Mouse (Mus musculus): Measurements from ENCODE around the gene Kcnh2.

Gene Kcnh2

DNA sequence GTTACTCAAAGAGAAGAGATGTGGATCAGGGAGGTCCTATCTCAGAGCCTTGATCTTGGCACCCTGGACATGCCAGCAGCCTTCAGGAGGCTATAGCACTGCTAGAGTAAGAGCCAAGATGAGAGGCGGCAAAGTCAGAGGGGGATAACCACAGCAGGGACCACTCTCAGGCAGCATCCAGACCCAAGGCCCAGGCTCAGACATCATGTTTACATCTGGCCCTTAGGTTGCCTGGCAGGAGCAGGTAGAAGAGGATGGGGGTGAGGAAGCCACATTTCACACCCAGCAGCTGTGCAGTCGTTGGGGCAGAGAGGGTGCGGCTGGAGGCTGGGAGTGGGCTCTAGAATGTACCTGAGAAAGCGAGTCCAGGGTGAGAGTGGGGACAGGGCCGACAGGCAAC is 30.5 kb downstream of the Kcnh2 start:
- intact Hi-C loops (cut with DNase I): no loop called here

DNA sequence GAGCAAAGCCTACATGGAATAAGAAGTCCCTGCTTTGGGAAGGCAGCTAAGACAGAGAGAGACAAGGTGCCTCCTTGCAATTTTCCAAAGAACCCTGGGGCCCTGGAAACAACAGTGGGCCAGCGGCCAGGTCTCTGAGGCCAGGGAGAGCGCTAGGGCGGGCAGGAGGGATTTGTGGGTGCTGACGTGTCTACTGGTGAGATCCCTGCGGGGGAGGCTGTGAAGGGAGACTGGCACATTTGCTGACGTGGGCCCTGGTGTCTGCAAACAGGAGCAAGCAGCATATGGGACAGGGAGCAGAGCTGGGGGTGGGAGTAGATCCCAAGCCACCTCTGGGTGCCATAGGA is 31.0 kb downstream of the Kcnh2 start:
- intact Hi-C loops (cut with DNase I): no loop called here

DNA sequence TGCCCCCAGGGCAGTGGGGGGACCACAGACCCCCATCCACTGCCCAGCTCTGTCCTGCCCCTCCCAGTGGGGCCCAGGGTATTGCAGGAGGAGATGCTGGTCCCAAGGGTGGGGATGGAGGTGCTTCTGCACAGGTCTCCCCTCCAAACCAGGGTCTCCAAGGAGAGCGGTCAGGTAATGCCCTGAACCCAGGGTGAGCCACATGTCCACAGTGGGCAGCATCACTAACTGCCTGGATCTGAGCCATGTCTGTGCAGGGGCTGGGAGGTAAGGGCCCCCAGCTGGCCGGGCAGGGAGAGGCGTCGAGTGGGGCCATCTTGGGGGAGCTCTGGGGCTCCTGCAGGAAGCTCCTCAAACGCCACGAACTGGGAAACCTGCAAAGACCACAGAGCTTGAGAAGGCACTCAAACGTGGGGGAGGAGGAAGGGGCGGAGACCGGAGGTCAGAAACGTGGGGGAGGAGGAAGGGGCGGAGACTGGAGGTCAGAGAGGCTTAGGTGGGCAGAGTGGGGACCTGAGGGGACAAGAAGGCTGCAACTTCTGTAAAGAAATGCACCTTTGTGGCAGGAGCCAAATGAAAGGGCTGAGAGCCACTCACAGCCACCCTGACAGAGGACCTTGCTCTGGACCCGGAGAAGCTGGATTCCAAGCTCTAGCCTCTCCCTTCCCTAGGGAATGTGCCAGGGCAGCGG is 31.5 kb downstream of the Kcnh2 start:
- intact Hi-C loops (cut with DNase I): no loop called here

DNA sequence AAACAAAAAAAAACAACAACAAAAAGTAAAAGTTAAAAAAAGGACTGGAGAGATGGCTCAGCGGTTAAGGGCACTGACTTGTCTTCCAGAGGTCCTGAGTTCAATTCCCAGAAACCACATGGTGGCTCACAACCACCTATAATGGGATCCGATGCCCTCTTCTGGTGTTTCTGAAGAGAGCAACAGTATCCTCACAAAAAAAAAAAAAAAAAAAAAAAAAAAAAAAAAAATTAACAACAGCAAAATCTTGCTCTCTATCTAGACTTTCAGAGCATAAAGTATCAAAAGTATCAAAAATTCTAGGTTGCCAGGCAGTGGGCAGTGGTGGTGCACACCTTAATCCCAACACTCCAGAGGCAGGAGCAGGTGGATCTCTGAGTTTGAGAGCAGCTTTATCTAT is 42.2 kb downstream of the Kcnh2 start:
- intact Hi-C loops (cut with DNase I): no loop called here

DNA sequence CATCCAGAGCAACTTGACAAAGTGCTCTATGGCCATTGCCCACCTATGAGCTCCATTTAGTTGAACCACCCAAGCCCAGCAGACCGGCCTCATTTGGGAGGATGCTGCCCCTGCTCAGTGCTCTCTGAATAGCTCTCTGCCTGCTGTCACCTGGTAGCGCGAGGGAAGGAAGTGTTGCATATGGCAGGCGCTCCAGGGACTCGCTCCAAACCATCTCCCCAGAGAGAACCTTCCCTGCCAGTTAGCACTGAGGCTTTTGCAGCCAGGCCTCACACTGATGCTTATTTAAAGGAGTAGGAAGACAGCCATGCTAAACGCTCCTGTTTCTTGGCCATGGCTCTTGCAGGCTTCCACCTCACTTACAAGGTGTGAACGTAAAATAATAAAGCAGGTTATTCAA is 42.8 kb downstream of the Kcnh2 start:
- intact Hi-C loops (cut with DNase I): no loop called here

DNA sequence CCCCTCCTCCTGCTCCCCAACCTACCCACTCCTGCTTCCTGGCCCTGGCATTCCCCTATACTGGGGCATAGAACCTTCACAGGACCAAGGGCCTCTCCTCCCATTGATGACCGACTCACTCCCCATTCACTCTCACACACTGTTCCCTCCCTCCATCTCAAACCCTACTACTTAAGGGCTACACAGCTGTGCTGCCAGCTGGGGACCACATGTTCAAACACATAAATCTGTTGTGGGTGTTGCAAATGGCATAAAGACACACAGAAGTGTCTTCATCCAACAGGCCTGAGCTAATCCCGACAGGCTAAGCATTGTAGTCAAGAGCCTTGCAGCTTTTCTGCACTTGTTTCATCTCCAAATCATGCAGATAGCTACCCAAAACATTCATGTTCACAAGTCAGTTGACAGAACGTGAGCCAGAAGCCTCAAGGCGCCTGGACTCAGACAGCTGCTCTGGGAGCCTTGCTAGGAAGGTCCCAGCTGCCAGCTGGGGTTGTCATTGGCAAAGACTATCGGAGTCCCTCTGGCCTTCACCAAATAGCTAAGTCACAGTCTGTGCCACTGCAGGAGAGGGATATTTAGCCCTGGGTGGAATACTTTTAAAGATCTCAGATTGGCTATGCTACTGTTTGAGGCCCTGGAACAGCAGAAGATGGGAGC is 44.2 kb downstream of the Kcnh2 start:
- intact Hi-C loops (cut with DNase I): no loop called here

DNA sequence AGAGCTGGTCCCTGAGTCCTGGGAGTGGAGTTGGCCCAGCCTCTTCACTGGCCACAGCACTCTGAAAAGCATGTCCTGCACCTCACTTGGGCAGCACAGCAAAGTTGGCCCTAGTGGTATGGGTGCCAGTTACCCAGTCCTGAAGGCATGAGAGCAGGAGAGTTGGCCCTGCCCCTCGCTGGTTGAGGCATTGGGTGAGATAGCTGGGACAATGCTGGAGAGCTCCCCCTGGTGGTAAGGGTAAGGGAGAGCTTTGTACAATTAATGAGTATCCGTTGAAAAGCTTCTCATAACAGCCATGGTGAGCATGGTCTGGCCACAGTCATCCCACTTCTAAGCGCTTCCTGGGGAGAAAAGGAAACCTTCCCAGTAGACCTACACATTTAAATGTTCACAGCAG is 48.2 kb downstream of the Kcnh2 start:
- intact Hi-C loops (cut with DNase I): loop anchor here (2.0 kb wide), 1 partner anchor 36 kb away; no protein-coding TSS in a partner anchor

DNA sequence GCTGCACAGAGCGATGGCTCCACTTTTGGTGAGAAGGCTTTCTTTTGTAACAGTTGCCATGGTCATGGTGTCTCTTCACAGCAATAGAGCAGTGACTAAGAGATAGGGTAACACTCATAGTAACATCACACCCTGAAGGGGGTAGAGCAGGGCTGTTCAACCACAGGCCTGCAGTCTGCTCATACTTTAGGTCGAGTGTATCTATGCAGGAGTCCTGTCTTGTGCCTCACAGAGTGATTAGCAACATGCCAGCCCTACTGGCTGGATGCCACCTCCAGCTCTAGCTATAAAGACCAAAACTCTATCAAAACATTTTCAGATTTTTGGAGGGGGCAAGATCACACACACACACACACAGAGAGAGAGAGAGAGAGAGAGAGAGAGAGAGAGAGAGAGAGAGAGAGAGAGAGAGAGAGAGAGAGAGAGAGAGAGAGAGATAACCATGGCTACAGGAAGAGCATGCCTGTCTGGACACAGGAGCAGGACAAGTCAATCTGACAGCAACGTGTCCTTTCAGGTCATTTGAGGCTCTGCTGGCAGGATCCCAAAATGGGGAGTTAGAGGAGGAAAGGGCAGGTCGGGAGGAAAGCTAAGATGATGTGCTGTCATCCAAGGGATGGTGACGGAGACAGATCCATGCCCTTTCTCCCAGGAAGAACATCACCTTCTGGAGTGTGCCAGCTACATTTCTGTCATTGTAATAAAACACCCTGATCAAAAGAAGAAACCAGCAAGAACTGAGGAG is 51.4 kb downstream of the Kcnh2 start:
- intact Hi-C loops (cut with DNase I): no loop called here

DNA sequence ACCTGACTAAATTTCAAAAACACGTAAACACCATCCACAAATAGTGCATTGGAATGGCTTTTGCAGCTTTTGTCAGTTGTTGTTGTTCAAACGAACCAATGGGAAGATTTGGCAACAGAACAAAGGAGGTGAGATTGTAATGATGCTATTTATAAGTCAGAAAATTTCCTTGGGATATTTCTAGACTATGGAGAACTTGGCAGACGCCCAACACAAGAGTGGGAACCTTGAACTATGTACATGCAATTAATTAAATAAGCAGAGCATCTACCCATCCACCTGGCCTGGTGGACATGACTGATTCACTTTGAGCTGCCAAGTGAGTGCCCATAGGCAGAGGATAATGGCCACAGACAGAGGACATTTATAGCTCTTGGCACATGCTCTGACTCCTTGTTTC is 59.5 kb downstream of the Kcnh2 start:
- intact Hi-C loops (cut with DNase I): no loop called here

DNA sequence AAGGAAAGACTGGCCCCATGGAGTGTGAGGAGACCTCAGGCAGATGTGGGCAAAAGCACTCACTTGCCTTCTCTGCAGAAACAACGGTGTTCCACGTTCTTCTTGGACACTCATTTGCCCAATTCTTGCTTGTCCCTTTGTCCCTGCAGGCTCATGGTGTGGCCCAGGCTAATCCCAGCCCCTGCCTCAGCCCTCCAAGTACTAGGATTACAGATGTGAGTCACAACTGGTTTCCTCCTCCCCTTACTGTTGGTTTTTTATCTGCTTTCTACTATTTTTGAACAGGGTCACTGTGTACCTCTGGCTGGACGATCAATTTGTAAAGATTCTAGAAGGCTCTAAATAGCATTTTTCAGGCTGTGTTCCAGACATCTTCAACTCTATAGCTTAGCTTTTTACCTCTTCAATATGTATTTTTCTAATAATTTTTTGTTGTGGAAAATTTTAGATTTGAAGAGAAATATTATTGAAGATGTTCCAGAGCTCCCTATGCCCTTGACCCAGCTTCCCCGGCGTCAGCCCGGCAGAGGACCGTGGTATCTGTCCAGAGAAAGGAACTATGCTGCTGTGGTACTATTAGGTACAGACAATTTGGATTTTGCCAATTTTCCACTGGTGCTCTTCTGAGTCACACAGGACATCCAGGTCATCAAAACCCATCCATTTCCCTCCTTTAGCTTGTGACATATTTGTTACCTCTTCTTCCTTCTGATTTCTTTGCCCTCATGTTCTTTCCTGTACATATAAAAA is 65.0 kb downstream of the Kcnh2 start:
- intact Hi-C loops (cut with DNase I): no loop called here

DNA sequence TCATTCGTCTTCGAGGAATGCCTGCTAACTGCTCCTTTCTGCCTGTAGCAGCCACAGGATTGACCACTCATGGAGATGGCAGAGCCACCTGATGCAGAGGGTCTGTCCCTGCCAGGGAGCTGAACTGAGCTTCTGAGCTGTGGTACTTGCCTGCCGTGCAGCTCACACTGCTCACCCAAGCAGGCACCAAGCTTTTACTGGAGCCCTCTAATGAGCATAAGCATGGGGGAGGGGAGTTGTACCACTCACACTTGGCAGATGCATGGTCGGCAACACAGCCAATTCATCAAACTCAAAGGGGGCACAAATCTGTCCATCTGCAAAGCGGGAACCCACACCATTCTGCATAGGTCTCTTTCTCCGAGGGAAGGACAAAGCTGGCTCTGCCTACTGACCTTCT is 67.3 kb downstream of the Kcnh2 start:
- intact Hi-C loops (cut with DNase I): no loop called here

DNA sequence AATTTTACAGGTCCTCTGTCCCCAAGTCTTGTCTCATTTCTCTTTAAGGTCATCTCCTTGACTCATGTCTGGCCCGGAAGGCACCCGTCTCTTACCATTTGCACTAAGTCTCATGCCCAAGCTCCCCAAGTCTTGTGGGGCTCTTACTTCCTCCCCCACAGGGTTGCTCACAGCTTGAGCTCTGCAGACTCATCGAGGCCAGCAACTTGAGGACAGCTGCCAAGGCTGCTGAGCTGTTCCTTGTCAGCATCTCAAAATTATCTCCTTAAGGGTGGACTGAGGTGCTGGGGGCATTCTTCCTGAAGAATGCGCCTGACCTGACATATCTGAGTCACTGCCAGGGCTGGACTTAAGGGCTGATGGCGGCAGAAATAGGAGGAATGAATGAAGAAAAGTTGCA is 68.2 kb downstream of the Kcnh2 start:
- intact Hi-C loops (cut with DNase I): no loop called here

DNA sequence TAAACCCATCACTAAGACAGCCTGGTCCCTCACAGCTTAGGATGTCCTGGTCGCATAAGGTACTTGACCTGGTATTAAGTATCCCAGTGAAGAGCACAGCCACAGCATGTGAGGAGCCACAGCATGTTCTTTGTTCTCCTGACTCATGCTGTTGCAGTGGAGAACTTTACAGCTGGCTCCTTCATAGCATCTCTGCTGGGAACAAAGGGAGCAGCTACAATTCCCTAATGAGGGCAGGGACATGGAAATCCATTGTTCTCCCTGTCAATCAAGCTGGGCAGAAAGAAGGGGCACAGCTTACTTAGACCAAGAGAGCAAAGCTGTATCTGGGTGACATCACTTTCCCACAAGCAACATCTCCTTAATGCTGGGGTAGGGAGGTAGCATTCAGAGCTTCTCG is 70.9 kb downstream of the Kcnh2 start:
- intact Hi-C loops (cut with DNase I): no loop called here

DNA sequence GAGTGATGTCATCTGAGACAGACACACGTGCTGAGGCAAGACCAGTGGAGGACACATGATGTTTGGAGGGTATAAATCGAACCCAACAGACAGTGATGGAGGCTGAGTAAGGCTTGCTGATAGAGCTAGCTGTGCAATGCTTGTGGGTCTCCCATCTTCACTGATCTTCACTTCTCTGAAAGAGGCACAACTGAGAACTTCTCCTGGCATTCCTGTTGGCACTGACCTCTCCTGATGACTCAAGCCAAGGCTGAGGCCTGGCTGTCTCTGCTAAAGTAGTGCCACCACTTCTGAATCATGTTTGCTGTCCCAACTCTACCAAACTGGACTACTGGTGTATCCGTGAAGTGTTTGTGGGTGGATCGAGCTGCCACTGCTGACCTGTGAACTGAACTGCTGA is 71.9 kb downstream of the Kcnh2 start:
- intact Hi-C loops (cut with DNase I): no loop called here

DNA sequence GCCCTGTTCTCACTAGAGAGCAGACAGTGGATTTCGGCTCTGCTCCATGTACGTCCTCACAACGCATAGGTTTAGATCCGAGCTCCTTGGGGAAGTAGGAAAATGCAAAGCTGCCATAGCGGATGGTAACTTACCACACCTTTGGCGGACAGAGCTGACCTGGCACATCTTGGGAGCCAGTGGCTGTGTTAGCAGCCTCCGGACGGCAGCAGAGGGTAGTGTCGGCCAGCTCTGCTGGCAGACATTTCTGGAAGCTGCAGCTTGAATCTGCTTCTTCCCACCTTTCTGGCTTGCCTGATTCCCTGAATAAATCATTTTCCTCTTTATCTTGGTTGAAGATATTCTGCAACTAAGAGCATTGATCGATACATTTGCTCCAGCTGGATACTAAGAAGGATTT is 73.2 kb downstream of the Kcnh2 start:
- intact Hi-C loops (cut with DNase I): no loop called here

DNA sequence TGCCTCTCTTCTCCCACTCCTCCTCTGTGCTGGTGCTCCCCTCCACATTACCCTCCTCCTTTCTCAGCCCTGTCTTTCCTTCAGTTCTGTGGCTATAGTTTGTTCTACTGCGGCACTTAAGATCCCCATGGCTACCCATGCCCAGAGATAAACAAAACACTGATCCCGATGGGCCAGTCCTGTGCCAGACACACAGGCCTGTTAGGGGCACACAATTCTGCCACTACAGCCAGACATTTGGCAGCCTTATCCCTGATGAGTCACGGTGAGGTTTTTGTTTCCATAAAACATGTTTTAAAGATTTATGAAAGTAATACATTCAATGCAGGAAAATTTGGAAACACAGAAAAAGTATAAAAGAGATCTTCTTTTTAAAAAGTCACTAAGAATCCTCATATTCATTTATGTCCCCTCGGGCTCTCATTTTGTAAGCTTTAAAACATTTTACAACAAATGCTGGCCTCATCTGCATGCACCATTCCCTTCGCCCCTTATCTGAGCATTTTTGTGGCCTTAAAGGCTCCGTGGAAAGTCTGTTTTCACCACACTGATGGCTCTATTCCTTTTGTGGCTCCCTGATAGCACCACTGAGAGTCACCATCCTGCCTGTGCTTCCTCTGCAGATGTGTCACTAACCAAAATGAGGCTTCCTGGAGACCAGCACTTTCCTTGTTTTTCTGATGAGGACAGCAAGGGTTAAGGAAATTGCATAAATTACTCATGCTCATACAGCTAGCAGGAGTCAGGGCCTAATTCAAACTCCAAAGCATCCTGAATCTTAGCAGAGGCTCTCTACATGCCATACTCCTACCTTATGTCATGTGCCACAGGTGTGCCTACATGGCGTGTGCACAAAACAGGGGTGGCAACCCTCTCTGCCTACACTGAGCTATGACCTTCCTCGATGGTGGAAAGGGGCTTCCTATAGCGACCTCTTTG is 77.5 kb downstream of the Kcnh2 start:
- intact Hi-C loops (cut with DNase I): no loop called here

DNA sequence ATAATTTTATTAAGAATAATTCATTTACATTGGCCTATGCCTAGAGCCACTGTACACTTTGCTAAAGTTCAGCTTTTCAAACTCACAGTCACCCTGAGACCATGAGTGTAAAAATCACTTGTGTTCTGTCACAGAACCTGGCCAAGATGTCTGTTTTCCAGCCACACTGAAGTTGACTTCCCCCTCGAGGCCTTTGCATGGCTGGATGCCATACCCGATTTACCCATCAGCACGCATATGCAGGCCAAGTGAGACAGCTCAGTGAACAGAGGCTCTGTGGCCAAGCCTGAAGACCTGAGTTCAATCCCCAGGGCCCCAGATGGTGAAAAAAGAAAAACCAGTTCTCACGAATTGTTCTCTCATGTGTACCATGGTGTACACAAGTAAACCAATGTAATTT is 80.5 kb downstream of the Kcnh2 start:
- intact Hi-C loops (cut with DNase I): no loop called here

All from adrenal gland (tissue).